Mouse (Mus musculus) embryo, embryonic 10.5 days (tissue): ENCODE results near the gene Mpdu1.
"Not testable (repeated sequence)": the region's sequence is repeated elsewhere in the genome, so short reads cannot be mapped to it uniquely, and the experiment has no call there.

Experiments used
- DNase-seq: peaks from one replicate; pipeline ENCODE4 v3.0.0-alpha.2; 2015; ENCODE audit warnings: low spot score

Gene Mpdu1

DNA sequence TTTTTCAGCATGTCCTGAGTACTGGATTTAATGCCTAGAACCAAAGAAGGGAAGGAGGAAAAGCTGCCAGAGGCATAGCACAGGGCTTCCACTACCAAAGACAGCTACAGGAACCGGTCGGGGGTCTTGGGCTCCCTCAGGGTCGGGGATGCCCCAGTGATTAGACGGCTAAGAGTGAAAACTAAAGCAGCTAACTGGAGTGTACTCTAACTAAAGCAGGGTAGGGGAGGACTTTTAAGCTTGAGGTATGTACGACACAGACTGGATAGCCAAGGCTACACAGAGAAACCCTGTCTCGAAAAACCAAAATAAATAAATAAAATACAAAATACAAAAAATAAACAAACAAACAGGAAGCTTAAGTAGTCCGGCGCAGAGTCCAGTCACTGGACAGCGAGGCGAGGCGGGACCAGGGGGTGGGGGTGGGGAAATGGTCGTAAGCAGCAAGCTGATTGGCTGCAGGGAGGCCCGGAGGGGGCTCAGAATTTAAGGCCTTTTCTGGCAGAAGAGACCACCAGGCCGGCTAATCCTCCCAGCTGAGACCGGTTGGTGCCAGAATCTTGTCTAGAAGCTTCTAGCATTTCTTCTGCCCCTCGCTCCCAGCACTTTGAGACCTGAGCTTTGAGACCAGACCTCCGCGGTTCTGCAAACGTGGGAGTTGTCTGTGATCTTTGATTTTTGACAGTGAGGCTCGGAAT lies 40.7 kb downstream of the Mpdu1 start, which contains the start of gene Sat2:
Gene Sat2, plus strand, starts transcription at position 454 of the 698 bp plus-strand sequence.
- DNase-seq: peak; percentile 93

DNA sequence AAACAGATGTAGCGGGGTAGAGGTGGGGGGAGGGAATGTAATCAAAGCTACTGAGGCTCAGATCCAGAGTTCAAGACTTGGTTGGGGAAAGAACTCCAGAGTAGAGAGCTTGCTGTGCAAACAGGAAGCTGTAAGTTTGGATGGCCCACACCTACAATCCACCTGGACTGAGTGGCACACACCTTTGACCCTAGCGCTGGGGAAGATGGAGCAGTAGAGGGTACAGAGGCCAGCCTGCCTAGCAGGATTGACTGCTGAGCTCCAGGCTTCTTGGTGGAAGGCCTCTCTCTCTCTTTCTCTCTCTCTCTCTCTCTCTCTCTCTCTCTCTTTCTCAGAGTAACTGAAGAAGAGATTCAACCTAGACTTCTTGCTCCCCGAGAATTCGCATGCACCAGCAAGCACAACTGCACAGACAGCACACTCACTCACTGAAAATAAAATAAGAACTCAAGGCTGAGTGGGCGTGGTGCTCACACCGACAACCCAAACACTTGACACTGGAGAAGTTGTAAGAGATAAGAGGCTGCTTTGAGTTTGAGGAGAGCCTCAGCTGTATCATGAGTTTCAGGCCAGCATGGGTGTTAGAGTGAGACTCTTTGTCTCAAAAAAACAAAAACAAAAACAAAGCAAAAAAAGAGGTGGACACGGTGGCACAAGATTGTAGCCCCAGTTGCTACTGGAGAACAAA lies 41.9 kb downstream of the Mpdu1 start:
- DNase-seq: no peak

DNA sequence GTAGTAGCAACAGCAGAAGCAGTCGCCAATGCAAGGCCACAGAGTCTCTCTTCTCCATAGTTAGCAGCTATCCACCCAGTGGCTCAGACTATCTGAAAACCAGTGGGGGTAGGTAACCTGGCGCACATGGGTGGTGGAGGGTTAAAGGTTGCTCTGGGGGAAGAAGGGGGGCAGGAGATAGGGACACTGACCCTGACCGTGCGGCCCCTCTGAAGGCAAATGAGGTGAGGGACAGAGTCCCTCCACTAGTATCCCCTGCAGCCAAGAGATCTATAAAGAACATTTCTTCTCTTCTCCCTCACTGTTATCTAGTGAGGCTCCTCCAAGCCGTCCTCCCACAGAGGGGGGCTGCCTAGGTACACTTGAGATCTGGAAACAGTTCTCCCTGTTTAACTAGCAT lies 44.6 kb downstream of the Mpdu1 start, which contains the start of gene Shbg:
Gene Shbg, minus strand, starts transcription at position 101 of the 400 bp plus-strand sequence.
- DNase-seq: no peak

DNA sequence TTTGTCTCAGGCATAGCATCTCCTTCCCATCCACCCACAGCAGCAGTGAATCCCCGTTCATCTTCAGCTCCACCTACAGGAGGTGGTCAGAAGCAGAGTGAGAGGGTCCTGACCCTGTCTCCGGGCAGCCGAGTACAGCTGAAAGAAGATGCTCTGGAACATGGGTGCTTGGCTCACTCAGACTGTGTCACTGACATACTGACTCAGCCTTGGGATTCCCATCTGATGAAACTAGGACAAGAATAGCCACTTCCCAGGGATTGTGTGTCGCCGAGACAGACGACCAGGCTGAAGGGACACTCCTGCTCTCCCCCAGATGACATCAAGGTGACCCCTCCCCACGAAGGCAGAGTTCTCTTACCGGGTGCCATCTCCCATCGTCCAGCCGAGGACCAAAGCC lies 45.7 kb downstream of the Mpdu1 start:
- no peak for DNase-seq

DNA sequence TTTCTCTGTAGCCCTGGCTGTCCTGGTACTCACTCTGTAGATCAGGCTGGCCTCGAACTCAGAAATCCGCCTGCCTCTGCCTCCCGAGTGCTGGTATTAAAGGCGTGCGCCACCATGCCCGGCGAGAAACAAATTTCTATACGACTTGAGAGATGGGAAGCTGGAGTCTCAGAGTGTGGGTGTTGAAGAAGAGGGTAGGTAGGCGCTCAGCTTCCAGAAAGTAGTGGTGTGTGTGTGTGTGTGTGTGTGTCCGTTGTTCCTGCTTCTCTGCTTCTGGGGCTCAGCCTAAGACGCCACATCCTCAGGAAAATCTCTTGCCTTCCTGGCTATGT lies 48.2 kb downstream of the Mpdu1 start:
- DNase-seq: not testable (repeated sequence)

DNA sequence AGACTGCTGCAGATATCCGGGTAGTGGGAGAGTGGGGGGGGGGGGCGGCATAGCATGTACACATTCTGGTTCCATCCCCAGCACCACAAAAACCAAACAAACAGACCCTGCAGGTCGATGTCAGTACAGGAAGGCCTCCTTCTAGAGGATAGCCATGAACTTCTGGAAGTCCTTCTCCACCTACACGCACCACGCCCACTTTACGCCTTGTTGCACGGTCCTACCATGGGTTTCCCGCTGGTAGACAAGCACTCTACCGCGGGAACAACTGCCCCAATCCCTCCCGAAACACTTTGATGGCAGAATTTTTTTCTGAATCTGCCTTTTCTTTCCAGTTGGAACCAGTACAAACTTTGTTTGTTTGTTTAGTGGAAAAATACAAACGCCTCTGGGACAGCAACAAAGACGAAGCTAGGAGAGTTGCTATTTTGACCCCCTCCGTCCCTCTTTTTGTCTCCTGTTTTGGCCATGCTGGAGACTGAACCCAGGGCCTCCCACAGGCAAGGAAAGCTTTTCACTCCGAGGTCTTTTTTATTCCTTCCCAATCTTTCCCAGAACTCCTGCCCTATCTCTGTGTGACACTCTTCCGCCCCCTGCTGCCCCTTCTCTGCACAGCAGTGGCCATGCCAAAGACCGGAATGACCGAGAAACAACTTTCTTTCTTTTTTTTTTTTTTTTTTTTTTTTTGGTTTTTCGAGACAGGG lies 48.7 kb downstream of the Mpdu1 start:
- peak; percentile 92 for DNase-seq

DNA sequence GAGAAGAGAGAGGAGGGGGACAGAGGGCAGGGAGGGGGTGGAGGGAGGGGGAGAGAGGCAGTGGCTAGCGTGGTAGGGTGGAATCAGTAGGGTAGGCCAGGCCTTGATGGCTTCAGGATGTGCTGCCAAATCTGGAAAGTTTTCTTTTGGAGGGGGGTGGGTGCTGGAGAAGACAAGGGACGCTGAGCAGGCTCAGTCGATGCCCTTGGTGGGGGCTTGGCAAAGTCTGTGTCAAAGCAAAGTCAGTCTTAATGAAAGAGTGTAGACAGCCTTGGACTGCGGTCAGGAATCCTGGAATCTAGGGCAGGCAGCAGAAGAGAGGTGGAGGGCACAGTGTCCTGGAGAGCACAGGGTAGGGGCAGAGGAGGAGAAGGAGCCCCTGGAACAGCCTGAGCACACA lies 51.5 kb downstream of the Mpdu1 start:
- no peak for DNase-seq

DNA sequence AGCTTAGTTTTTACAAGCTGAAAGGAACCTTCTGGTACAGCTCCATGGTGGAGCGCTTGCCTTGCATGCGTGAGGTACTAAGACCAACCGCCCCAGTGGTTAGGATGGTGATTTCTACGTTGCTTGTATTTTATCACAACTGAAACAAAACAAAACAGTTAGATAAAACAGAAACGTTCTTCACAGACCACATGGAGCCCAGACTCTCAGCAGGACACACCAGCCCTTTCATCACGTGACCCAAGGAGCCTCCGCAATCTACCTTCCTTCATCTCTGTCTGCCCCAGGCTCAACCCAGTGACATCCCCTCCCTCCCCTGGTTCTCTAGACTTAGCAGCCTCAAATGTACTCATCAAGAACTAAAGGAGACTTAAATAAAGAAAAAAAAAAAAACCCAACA lies 53.0 kb downstream of the Mpdu1 start:
- no peak for DNase-seq

DNA sequence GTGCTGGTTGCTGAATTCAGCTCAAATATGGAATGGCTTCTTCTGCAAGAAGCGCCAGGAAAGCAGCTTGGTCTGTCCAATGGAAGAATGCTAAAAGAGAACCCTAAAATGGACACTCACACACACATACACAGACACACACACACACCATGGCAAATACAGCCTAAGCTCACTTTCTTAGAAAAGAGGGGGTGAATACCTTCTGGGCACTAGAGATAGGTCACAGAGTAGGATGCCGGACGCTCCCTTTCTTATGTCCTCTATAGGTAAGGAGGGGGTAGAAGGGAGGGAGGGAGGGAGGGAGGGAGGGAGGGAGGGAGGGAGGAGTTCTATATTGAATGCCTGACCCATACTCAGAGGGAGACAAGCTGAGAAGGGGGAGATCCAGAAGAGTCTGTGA lies 53.9 kb downstream of the Mpdu1 start:
- no peak for DNase-seq

DNA sequence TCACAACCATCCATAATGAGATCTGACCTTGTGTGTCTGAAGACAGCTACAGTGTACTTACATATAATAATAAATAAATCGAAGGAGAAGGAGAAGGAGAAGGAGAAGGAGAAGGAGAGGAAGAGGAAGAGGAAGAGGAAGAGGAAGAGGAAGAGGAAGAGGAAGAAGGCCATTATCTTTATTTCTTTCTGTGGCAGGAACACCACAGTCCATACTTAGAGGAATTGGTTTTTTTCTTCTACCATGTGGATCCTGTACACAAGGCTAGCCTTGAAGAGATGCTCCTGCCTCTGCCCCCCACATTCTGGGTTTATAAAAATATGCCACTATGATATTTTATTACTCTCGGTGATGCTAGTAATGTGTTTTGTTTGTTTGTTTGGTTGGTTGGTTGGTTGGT lies 55.6 kb downstream of the Mpdu1 start:
- no peak for DNase-seq
